Mouse (Mus musculus): ENCODE data around the gene Fn3k. TPM values are rescaled to one million over a fixed set of nuclear protein-coding genes. Genes with fewer than 3 reads are reported as not detected.

Gene Fn3k
- total and polyA plus RNA-seq, 2 experiments = 13.4 to 17.1 TPM

DNA sequence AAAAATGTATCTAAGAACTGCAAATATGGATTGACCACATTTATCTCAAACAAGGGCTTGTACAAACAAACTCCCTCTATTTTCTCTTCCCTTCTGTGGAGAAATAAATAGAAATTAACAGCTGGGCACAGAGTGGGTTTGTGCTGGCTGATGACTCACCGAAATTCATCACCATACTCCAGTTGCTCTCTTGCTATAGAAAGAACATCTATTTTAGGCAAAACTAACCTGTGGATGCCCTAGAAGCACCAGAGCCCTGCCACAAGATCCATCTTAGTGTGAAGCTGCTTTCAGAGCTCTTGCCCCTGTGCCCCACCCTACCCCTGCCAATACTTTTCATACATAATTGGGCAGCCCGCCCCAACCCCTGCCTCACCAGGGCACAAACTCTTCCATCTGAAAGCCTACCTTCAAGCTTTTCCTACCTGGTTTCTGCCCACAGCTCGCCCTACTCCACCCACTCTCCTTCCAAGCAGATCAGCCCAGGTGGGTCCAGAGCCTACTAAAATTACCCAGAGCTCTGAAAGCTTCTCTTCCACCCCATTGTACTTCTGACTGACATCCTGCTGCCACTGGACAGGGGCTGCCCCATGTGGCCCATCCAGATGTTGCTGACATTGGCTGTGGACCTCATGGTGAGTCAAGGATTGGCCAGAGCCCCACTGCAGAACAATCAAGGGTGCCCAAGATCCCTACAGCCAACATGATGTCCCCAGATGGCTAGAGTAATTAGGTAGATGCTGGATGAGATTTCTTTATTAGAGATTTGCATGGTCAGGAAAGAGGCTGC, 27.2 kb upstream of the Fn3k start:
- H3K4me1 ChIP-seq (ENCODE audit: control insufficient read depth, insufficient read depth, low read length) = no peaks in the 10 kb centered on the region
- no peak overlapping the region for H3K9ac ChIP-seq (ENCODE audit: low read depth, low read length)
- no peak for TF ChIP-seq CTCF (IDR thresholded peaks at IDR 0.05; ENCODE audit: low read depth, low read length)
- TF ChIP-seq POLR2A (IDR thresholded peaks at IDR 0.05; ENCODE audit: extremely low read depth, insufficient read depth, low read length) = no peak
- H3K79me2 ChIP-seq (ENCODE audit: control insufficient read depth, insufficient read depth, low read length) = no peaks in the 10 kb centered on the region
- no peak overlapping the region for H3K4me3 ChIP-seq (ENCODE audit: insufficient read depth, low read depth, low read length)
- no peaks in the 10 kb centered on the region for H3K36me3 ChIP-seq (ENCODE audit: control insufficient read depth, insufficient read depth, low read length)
- WGBS = 77% methylated on average over 3 of the region's 3 CpGs
- no peak overlapping the region for H3K27ac ChIP-seq (replicated peaks; ENCODE audit: insufficient read depth, low read depth, low read length)
- no peaks in the 10 kb centered on the region for H3K27me3 ChIP-seq (ENCODE audit: control insufficient read depth, insufficient read depth, low read length)
- DNase-seq (ENCODE audit: extremely low read depth, low read depth, low spot score) = no peak

DNA sequence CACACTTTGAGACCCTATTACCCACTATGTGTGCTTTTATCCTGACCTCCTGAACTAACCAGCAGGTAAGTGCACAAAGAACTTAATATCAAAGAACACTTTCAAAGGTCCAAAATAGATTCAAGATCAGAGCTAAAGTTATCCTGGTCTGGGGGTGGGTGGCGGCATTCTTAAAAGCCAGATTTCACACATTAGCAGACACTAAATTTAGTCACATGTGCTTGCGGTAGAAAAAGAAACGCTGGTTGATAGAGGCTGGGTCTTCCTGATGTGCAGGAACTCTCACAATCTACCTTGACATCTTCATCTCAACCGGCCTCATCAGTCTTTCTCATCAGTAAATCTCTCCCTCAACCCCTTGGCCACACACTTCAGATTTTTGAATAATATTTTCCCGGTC, 20.0 kb upstream of the Fn3k start:
- H3K4me3 ChIP-seq (ENCODE audit: insufficient read depth, low read depth, low read length) = no peak overlapping the region
- no peaks in the 10 kb centered on the region for H3K27me3 ChIP-seq (ENCODE audit: control insufficient read depth, insufficient read depth, low read length)
- no peak overlapping the region for H3K9ac ChIP-seq (ENCODE audit: low read depth, low read length)
- no peaks in the 10 kb centered on the region for H3K4me1 ChIP-seq (ENCODE audit: control insufficient read depth, insufficient read depth, low read length)
- 79% methylated on average over 5 of the region's 5 CpGs for WGBS
- H3K79me2 ChIP-seq (ENCODE audit: control insufficient read depth, insufficient read depth, low read length) = no peaks in the 10 kb centered on the region
- H3K27ac ChIP-seq (replicated peaks; ENCODE audit: insufficient read depth, low read depth, low read length) = no peak overlapping the region
- no peak for DNase-seq (ENCODE audit: extremely low read depth, low read depth, low spot score)
- TF ChIP-seq CTCF (IDR thresholded peaks at IDR 0.05; ENCODE audit: low read depth, low read length) = no peak
- H3K36me3 ChIP-seq (ENCODE audit: control insufficient read depth, insufficient read depth, low read length) = no peaks in the 10 kb centered on the region

DNA sequence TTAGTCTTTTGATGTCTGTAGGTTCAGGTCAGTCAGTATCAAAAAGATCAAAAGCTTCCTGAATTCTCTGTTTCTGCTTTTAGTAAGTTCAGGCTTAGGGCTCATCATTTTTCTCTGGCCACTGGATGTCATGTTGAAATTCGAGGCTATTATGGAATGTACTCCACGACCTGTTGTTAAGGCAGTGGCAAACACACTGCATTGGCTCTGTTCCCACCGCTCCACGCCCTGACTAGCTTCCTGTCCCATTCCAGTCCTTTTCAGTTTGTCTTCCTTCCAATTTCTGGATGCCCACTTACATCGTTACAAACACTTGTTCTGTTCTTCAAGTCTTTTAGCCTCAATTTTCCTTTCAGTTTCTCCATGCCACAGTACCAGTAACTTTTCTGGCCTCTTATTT, 19.4 kb upstream of the Fn3k start:
- no peaks in the 10 kb centered on the region for H3K27me3 ChIP-seq (ENCODE audit: control insufficient read depth, insufficient read depth, low read length)
- 53% methylated on average over 5 of the region's 5 CpGs for WGBS
- H3K9ac ChIP-seq (ENCODE audit: low read depth, low read length) = no peak overlapping the region
- DNase-seq (ENCODE audit: extremely low read depth, low read depth, low spot score) = no peak
- no peak for TF ChIP-seq POLR2A (IDR thresholded peaks at IDR 0.05; ENCODE audit: extremely low read depth, insufficient read depth, low read length)
- TF ChIP-seq CTCF (IDR thresholded peaks at IDR 0.05; ENCODE audit: low read depth, low read length) = no peak
- no peaks in the 10 kb centered on the region for H3K79me2 ChIP-seq (ENCODE audit: control insufficient read depth, insufficient read depth, low read length)
- H3K36me3 ChIP-seq (ENCODE audit: control insufficient read depth, insufficient read depth, low read length) = no peaks in the 10 kb centered on the region
- H3K4me3 ChIP-seq (ENCODE audit: insufficient read depth, low read depth, low read length) = no peak overlapping the region
- no peaks in the 10 kb centered on the region for H3K4me1 ChIP-seq (ENCODE audit: control insufficient read depth, insufficient read depth, low read length)
- no peak overlapping the region for H3K27ac ChIP-seq (replicated peaks; ENCODE audit: insufficient read depth, low read depth, low read length)

DNA sequence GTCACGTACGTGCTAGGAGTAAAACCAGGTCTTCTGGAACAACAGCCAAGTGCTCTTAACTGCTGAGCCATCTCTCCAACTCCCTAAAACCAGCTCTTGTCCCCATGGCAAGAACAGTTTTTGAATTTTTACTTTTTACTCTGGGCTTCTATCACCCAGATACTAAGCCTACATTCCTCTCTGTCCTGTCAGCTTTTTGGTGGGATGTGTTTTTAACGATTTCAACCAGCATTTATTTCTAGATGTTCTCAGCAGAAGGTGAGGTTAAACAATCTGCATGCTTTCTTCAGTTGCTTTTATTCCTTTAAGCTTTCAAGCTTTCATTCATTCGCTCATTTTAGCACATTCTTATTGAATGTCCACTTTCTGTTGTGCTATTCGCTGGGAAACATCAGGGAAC, 16.7 kb upstream of the Fn3k start:
- no peak for TF ChIP-seq CTCF (IDR thresholded peaks at IDR 0.05; ENCODE audit: low read depth, low read length)
- no peak for TF ChIP-seq POLR2A (IDR thresholded peaks at IDR 0.05; ENCODE audit: extremely low read depth, insufficient read depth, low read length)
- DNase-seq (ENCODE audit: extremely low read depth, low read depth, low spot score) = no peak
- H3K79me2 ChIP-seq (ENCODE audit: control insufficient read depth, insufficient read depth, low read length) = no peaks in the 10 kb centered on the region
- no peaks in the 10 kb centered on the region for H3K36me3 ChIP-seq (ENCODE audit: control insufficient read depth, insufficient read depth, low read length)
- no peak overlapping the region for H3K27ac ChIP-seq (replicated peaks; ENCODE audit: insufficient read depth, low read depth, low read length)
- 94% methylated on average over 5 of the region's 5 CpGs for WGBS
- H3K9ac ChIP-seq (ENCODE audit: low read depth, low read length) = no peak overlapping the region
- no peak overlapping the region for H3K4me3 ChIP-seq (ENCODE audit: insufficient read depth, low read depth, low read length)
- no peaks in the 10 kb centered on the region for H3K27me3 ChIP-seq (ENCODE audit: control insufficient read depth, insufficient read depth, low read length)
- peaks cover 8% of the 10 kb centered on the region; the same call in 1 of the 2 replicates for H3K4me1 ChIP-seq (ENCODE audit: control insufficient read depth, insufficient read depth, low read length)

DNA sequence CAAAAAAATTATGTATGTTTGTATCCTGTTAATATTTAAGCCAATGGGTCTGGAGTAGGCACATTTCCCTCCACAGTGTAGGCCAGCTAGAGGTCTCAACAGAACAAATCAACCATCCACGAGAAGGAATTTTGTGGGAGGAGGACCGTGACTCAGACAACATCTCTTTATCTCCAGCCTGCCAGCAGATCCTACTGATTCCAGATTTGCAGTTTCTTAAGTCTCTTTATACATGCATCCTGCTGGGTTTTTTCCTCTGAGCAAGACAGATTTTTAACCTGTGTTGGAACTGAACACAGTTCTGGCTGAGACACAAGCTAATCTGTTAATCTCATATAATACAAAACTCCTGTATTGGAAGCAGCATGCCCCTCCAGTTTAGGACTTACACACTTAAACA, 15.8 kb upstream of the Fn3k start:
- Histone ChIP-seq H3K27me3 (ENCODE audit: control insufficient read depth, insufficient read depth, low read length) (no peaks in the 10 kb centered on the region), H3K4me3 (ENCODE audit: insufficient read depth, low read depth, low read length) (no peak overlapping the region), H3K4me1 (ENCODE audit: control insufficient read depth, insufficient read depth, low read length) (peaks cover 8% of the 10 kb centered on the region; the same call in 1 of the 2 replicates), H3K79me2 (ENCODE audit: control insufficient read depth, insufficient read depth, low read length) (no peaks in the 10 kb centered on the region), H3K36me3 (ENCODE audit: control insufficient read depth, insufficient read depth, low read length) (no peaks in the 10 kb centered on the region), H3K27ac (replicated peaks; ENCODE audit: insufficient read depth, low read depth, low read length) (no peak overlapping the region), H3K9ac (ENCODE audit: low read depth, low read length) (no peak overlapping the region)
- 68% methylated on average over 2 of the region's 2 CpGs for WGBS
- TF ChIP-seq POLR2A (IDR thresholded peaks at IDR 0.05; ENCODE audit: extremely low read depth, insufficient read depth, low read length) = no peak
- no peak for TF ChIP-seq CTCF (IDR thresholded peaks at IDR 0.05; ENCODE audit: low read depth, low read length)
- DNase-seq (ENCODE audit: extremely low read depth, low read depth, low spot score) = no peak

DNA sequence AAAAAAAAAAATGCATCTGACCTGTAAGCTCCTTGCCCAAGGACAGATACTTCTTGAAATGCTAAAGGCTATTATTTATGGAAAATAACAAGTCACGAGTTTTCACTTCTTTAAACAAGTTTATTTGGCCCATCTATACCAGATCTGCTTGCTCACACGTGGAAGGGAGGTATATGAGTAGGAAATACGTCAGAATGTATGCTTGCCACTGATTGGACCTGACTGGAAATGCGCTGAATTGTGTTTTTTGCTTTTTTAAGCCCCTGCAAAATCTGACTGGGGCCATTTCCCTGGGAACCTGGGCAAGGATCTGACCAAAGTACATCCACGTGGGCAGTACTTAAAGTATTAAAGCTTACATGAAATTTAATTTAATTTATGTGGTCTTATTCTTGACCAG, 14.3 kb upstream of the Fn3k start:
- H3K9ac ChIP-seq (ENCODE audit: low read depth, low read length) = no peak overlapping the region
- no peak overlapping the region for H3K4me3 ChIP-seq (ENCODE audit: insufficient read depth, low read depth, low read length)
- H3K27me3 ChIP-seq (ENCODE audit: control insufficient read depth, insufficient read depth, low read length) = no peaks in the 10 kb centered on the region
- peaks cover 8% of the 10 kb centered on the region; the same call in 1 of the 2 replicates for H3K4me1 ChIP-seq (ENCODE audit: control insufficient read depth, insufficient read depth, low read length)
- TF ChIP-seq POLR2A (IDR thresholded peaks at IDR 0.05; ENCODE audit: extremely low read depth, insufficient read depth, low read length) (no peak), CTCF (IDR thresholded peaks at IDR 0.05; ENCODE audit: low read depth, low read length) (no peak)
- H3K79me2 ChIP-seq (ENCODE audit: control insufficient read depth, insufficient read depth, low read length) = no peaks in the 10 kb centered on the region
- 72% methylated on average over 5 of the region's 5 CpGs for WGBS
- no peak for DNase-seq (ENCODE audit: extremely low read depth, low read depth, low spot score)
- H3K36me3 ChIP-seq (ENCODE audit: control insufficient read depth, insufficient read depth, low read length) = no peaks in the 10 kb centered on the region
- no peak overlapping the region for H3K27ac ChIP-seq (replicated peaks; ENCODE audit: insufficient read depth, low read depth, low read length)
